Mouse (Mus musculus) monocyte, adult 2 months (primary cell): Measurements from ENCODE around the gene Snapc4.

Source experiments
- DNase-seq, 2 experiments: peaks; one replicate each; pipeline ENCODE4 v3.0.0; 2022; ENCODE audit warnings: low spot score in 2 of 2, low read depth in 1 of 2

Snapc4 gene

GRCm38 (mm10) chr2:26315072-26315924 lies 65.2 kb downstream of the Snapc4 start, which contains the start of gene Gpsm1:
Gene Gpsm1, plus strand, starts transcription at chr2:26315515.
- peak in 1 of 2 experiments; percentile 50 for DNase-seq

- no peak for DNase-seq
Observed at GRCm38 (mm10) chr2:26314281-26315071, 66.0 kb downstream of the Snapc4 start.

GRCm38 (mm10) chr2:26313394-26313793 lies 67.1 kb downstream of the Snapc4 start:
- no peak for DNase-seq

DNA sequence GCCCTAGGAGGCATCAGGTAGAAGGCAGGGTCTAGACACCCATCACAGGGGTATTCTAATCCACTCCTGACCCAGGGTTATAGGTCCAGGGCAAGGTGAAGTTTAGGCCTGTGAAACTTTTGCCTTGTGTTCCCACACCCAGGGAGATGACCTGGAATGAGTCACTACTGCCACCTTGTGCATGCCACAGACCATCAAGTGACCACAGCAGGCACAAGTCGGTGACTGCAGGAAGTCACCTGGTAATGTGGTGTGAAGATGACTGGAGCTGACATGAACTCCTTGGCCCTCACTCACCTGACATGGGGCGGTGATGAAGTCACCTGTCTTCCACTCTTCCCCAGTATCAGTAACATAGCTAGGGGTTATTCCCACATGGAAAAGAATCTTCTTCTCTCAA lies 67.6 kb downstream of the Snapc4 start:
- no peak for DNase-seq
